Mouse (Mus musculus) hindbrain, postnatal 0 days (tissue): ENCODE data around the gene Khnyn. TPM values are rescaled to one million over a fixed set of nuclear protein-coding genes. Genes with fewer than 3 reads are reported as not detected.

ENCODE experiments used
- ATAC-seq: fragments of 200-750 bp; cut with Nextera tagmentation; 2 replicates; pipeline ENCODE4 v1.8.0; 2017; ENCODE audit warnings: mild to moderate bottlenecking, moderate TSS enrichment, moderate library complexity
- DNase-seq: peaks from one replicate; pipeline ENCODE4 v3.0.0-alpha.2; 2015; ENCODE audit warnings: low spot score
- H3K27ac ChIP-seq: fragments of 300-500 bp; sonication (generic); 2 replicates; pipeline ENCODE4 v1.5.1; 2014; ENCODE audit warnings: mild to moderate bottlenecking
- H3K27me3 ChIP-seq: fragments of 300-500 bp; sonication (generic); 2 replicates; pipeline ENCODE4 v1.6.1; 2014; ENCODE audit warnings: low read length, mixed read lengths; ENCODE audit not compliant: insufficient read depth
- H3K36me3 ChIP-seq: fragments of 300-500 bp; sonication (generic); 2 replicates; pipeline ENCODE4 v1.6.1; 2014; ENCODE audit warnings: low read length, mixed read lengths; ENCODE audit not compliant: insufficient read depth
- H3K4me1 ChIP-seq: fragments of 300-500 bp; sonication (generic); 2 replicates; pipeline ENCODE4 v1.6.1; 2014; ENCODE audit warnings: antibody characterized with exemption, low read length, mixed read lengths; ENCODE audit not compliant: insufficient read depth
- H3K4me2 ChIP-seq: fragments of 300-500 bp; sonication (generic); 2 replicates; pipeline ENCODE4 v1.6.1; 2014; ENCODE audit warnings: low read depth, mild to moderate bottlenecking, low read length, moderate library complexity, mixed read lengths
- H3K4me3 ChIP-seq: fragments of 300-500 bp; sonication (generic); 2 replicates; pipeline ENCODE4 v1.5.1; 2014; ENCODE audit warnings: low read length
- H3K9ac ChIP-seq: fragments of 300-500 bp; sonication (generic); replicated peaks from 2 replicates; pipeline ENCODE4 v1.6.1; 2014; ENCODE audit warnings: mild to moderate bottlenecking, low read length, moderate library complexity, mixed read lengths
- H3K9me3 ChIP-seq: fragments of 300-500 bp; sonication (generic); 2 replicates; pipeline ENCODE4 v1.6.1; 2016; ENCODE audit warnings: low read length, mixed read lengths
- CTCF ChIP-seq: IDR thresholded peaks from 2 replicates; pipeline ENCODE4 v1.5.1; 2016; ENCODE audit warnings: antibody characterized with exemption, control low read depth, low read depth
- WGBS: fragments of 180-500 bp; shearing (Covaris S2); extraction: QIAGEN DNeasy Blood & Tissue Kit; methylation state at CpG from one replicate; pipeline ENCODE4 v1.1.7; 2014; 5-methylcytosine and 5-hydroxymethylcytosine counted together
- polyA plus RNA-seq: library from polyadenylated mRNA; unstranded; fragments of >200 nt; fragmentation: Nextera tagmentation; extraction: Ambion mirVana; gene quantifications from 2 replicates; pipeline ENCODE4 v1.2.1, GENCODE M21; 2015
- total RNA-seq: library from RNA; depleted of rRNA; stranded (reverse); fragments of >200 nt; gene quantifications from 2 replicates; pipeline ENCODE4 v1.2.3, GENCODE M21; 2014; rRNA removed

The Khnyn gene
- total RNA-seq, result 15.1 and 17.9 TPM in 2 replicates
- polyA plus RNA-seq, result 7.0 and 7.1 TPM in 2 replicates

- H3K36me3 ChIP-seq, result peaks cover 17% of the 10 kb centered on the region; the same call in 1 of the 2 replicates
- H3K27me3 ChIP-seq, result no peaks in the 10 kb centered on the region
- H3K4me3 ChIP-seq, result peak within 1 kb of the TSS; percentile 79
- peak within 1 kb of the TSS; percentile 81 for H3K9ac ChIP-seq
- DNase-seq (peak; percentile 90), ATAC-seq (peak; percentile 93)
- peak within 1 kb of the TSS; percentile 68 for H3K4me2 ChIP-seq
- no peak for TF ChIP-seq CTCF
- H3K9me3 ChIP-seq, result no peaks in the 10 kb centered on the region
- H3K4me1 ChIP-seq, result no peaks in the 10 kb centered on the region
- 2% methylated on average over 22 of the region's 30 CpGs for WGBS
- peak within 1 kb of the TSS; percentile 87 for H3K27ac ChIP-seq
Observed at GRCm38 (mm10) chr14:55884713-55885113, at the start of gene Khnyn. Gene Khnyn, plus strand, starts transcription at chr14:55884947.

- no peak overlapping the region for H3K4me3 ChIP-seq
- H3K27ac ChIP-seq, result no peak overlapping the region
- no peaks in the 10 kb centered on the region for H3K36me3 ChIP-seq
- H3K9ac ChIP-seq, result no peak overlapping the region
- no peak for DNase-seq
- H3K4me1 ChIP-seq, result no peaks in the 10 kb centered on the region
- H3K4me2 ChIP-seq, result no peak overlapping the region
- no peaks in the 10 kb centered on the region for H3K27me3 ChIP-seq
- H3K9me3 ChIP-seq, result no peaks in the 10 kb centered on the region
- ATAC-seq, result no peak
- WGBS, result 87% methylated on average over 4 of the region's 5 CpGs
- TF ChIP-seq CTCF, result no peak
Observed at GRCm38 (mm10) chr14:55838312-55838711, 46.4 kb upstream of the Khnyn start.

- WGBS, result 86% methylated on average over 4 of the region's 4 CpGs
- Histone ChIP-seq H3K36me3 (no peaks in the 10 kb centered on the region), H3K27me3 (no peaks in the 10 kb centered on the region), H3K27ac (no peak overlapping the region), H3K4me2 (no peak overlapping the region), H3K4me3 (no peak overlapping the region), H3K9me3 (no peaks in the 10 kb centered on the region), H3K4me1 (no peaks in the 10 kb centered on the region), H3K9ac (no peak overlapping the region)
- TF ChIP-seq CTCF, result peak; percentile 26
- ATAC-seq (no peak), DNase-seq (no peak)
Observed at GRCm38 (mm10) chr14:55838740-55839139, 46.0 kb upstream of the Khnyn start.

GRCm38 (mm10) chr14:55840853-55841366 lies 43.8 kb upstream of the Khnyn start:
- DNase-seq, result no peak
- TF ChIP-seq CTCF, result no peak
- H3K27me3 ChIP-seq, result no peaks in the 10 kb centered on the region
- H3K36me3 ChIP-seq, result no peaks in the 10 kb centered on the region
- ATAC-seq, result no peak
- no peak overlapping the region for H3K4me3 ChIP-seq
- H3K27ac ChIP-seq, result no peak overlapping the region
- no peaks in the 10 kb centered on the region for H3K9me3 ChIP-seq
- H3K9ac ChIP-seq, result no peak overlapping the region
- no peak overlapping the region for H3K4me2 ChIP-seq
- WGBS, result 49% methylated on average over 4 of the region's 4 CpGs
- no peaks in the 10 kb centered on the region for H3K4me1 ChIP-seq

GRCm38 (mm10) chr14:55842794-55843193 lies 42.0 kb upstream of the Khnyn start:
- no peak overlapping the region for H3K27ac ChIP-seq
- H3K4me2 ChIP-seq, result no peak overlapping the region
- H3K4me3 ChIP-seq, result no peak overlapping the region
- no peaks in the 10 kb centered on the region for H3K27me3 ChIP-seq
- DNase-seq, result no peak
- 76% methylated on average over 4 of the region's 4 CpGs for WGBS
- peak; percentile 14; the same call in 1 of the 2 replicates for TF ChIP-seq CTCF
- H3K9ac ChIP-seq, result no peak overlapping the region
- ATAC-seq, result no peak
- no peaks in the 10 kb centered on the region for H3K9me3 ChIP-seq
- no peaks in the 10 kb centered on the region for H3K36me3 ChIP-seq
- H3K4me1 ChIP-seq, result no peaks in the 10 kb centered on the region

- Histone ChIP-seq H3K4me3 (no peak overlapping the region), H3K4me1 (no peaks in the 10 kb centered on the region), H3K36me3 (no peaks in the 10 kb centered on the region), H3K4me2 (no peak overlapping the region), H3K9me3 (no peaks in the 10 kb centered on the region), H3K9ac (no peak overlapping the region), H3K27ac (no peak overlapping the region), H3K27me3 (no peaks in the 10 kb centered on the region)
- TF ChIP-seq CTCF, result no peak
- ATAC-seq (no peak), DNase-seq (no peak)
- WGBS, result 69% methylated on average over 9 of the region's 9 CpGs
Observed at GRCm38 (mm10) chr14:55845506-55846294, 39.0 kb upstream of the Khnyn start.

- H3K36me3 ChIP-seq, result no peaks in the 10 kb centered on the region
- no peak overlapping the region for H3K4me2 ChIP-seq
- no peaks in the 10 kb centered on the region for H3K27me3 ChIP-seq
- DNase-seq (no peak), ATAC-seq (no peak)
- H3K9ac ChIP-seq, result no peak overlapping the region
- no peak for TF ChIP-seq CTCF
- H3K4me3 ChIP-seq, result no peak overlapping the region
- peaks cover 16% of the 10 kb centered on the region for H3K4me1 ChIP-seq
- WGBS, result 80% methylated on average over 6 of the region's 6 CpGs
- H3K9me3 ChIP-seq, result no peaks in the 10 kb centered on the region
- no peak overlapping the region for H3K27ac ChIP-seq
Observed at GRCm38 (mm10) chr14:55850885-55851284, 33.9 kb upstream of the Khnyn start.
